Mouse (Mus musculus) kidney, adult 9 months (tissue): ENCODE data around the gene Lmx1a.
A peak's percentile ranks its signal among the peaks of the same experiment; 100 is the strongest.

Source experiments
- DNase-seq: peaks from one replicate; pipeline ENCODE4 v3.0.0; 2022

Gene Lmx1a

GRCm38 (mm10) chr1:167695910-167696459 is 6.9 kb downstream of the Lmx1a start:
- no peak for DNase-seq

- DNase-seq, result no peak
These were observed 10.7 kb downstream of the Lmx1a start for GRCm38 (mm10) chr1:167699706-167700105.

DNA sequence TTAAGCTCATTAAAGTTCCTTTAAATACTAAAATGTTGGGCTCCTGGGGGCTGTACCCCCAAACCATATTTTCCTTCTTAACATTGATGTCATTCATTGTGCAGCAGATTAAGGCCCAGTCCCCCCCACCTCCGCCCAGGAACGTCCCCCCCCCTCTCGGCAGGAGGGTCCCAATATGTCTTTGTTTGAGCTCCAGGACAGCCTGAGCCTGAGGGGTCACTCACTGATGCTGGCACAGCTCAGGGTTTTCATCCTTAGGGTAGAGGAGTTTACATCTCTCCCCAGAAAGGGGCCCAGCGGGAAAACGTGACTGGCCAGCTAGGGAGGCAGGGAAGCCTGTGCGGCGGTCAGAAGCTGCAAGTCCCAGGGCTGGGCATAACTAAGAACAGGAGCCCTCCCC is 11.2 kb downstream of the Lmx1a start:
- no peak for DNase-seq

- no peak for DNase-seq
These were observed 16.5 kb downstream of the Lmx1a start for GRCm38 (mm10) chr1:167705527-167705926.

- no peak for DNase-seq
These were observed 19.7 kb downstream of the Lmx1a start for GRCm38 (mm10) chr1:167708761-167709160.

DNA sequence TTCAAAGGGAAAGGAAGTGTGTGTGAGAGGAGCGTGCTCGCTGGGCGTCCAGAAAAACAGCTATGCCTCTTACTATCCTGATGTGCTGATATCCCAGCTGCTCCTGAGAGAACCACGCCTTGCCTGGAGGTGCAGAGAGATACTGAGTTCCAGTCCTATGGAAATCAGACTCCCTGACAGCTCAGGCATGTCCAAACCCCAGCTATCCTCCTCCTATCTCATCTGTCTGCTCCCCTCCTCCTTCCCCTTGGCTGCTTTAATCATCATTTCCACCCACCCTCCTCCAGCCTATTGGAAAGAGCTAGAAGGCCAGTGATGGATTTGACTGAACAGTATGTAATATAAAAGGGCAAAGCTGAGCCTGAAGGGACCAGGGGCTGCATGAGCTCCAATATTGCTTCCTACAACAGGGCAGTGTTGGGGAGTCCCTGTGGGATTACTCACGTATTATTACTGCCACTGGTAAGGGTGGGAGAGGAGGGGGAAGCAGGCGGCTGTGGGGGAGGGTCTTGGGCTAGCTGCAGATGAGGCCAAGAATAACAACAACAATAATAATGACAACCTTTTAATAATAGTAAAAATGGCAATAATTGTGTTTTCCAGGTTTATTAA is 26.8 kb downstream of the Lmx1a start:
- no peak for DNase-seq

- no peak for DNase-seq
These were observed 45.4 kb downstream of the Lmx1a start for GRCm38 (mm10) chr1:167734471-167734870.

- no peak for DNase-seq
These were observed 47.8 kb downstream of the Lmx1a start for GRCm38 (mm10) chr1:167736793-167737192.

DNA sequence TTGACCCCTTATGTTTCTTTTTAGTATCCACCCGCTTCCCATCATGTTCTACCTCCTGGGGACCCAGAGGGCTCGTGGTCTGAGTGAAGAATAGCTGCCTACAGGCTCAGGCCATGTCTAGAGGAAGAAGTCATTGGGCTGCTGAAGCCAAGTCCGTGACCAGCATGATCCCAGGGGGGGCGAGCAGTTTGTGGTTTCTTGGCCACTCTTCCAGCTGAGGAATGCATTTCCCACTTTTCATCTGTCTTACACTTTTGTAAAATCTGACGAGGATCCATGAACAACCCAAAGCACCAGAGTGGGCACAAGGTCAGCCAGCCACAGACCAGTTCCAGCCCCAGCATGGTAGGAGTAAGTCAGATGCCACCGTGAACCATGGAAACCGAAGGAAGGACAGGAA is 50.2 kb downstream of the Lmx1a start:
- DNase-seq, result no peak

- DNase-seq, result no peak
These were observed 57.6 kb downstream of the Lmx1a start for GRCm38 (mm10) chr1:167746676-167747075.

- DNase-seq, result peak; percentile 14
These were observed 63.6 kb downstream of the Lmx1a start for GRCm38 (mm10) chr1:167752661-167753060.

GRCm38 (mm10) chr1:167754085-167754484 is 65.0 kb downstream of the Lmx1a start:
- DNase-seq, result no peak

DNA sequence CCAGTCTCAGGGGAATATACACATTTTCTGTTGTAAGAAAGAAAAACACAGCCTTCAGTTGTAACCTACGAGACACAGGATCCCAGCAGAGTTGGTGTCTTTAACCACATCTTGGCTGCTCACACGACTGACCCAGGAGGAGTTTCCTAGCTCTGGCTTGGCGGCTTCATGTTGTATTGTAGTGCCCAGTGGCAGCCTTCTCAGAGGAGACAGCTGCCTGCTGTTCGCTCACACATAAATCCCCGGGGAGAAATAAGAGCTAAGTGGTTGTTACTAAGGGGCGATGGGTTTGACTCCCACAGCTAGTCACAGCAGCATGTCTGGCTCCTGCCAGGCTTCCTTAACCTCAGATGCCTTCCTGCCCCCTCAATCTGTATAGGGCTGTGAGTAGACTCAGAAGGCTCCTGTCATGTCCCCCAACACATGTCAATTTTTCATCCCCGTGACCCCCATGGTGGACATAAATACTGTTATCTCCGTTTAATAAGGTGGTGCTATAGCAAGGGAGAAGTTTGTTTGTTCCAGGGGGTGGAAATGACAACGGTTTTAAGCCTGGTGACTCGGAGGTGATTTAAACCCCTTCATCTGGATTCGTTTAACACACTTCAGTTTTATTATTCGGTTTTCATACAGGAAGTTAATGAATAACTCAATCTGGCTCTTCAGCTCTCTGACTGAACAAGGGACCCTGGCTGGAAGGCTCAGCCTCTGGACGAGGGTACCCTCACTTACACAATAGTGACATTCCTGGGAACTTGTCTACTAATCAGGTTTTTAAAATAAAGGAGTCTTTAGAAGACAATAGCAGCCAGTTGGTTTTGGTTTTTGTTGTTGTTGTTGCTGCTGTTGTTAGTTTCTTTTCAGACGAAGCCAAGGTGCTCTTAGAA is 65.8 kb downstream of the Lmx1a start:
- DNase-seq, result no peak

DNA sequence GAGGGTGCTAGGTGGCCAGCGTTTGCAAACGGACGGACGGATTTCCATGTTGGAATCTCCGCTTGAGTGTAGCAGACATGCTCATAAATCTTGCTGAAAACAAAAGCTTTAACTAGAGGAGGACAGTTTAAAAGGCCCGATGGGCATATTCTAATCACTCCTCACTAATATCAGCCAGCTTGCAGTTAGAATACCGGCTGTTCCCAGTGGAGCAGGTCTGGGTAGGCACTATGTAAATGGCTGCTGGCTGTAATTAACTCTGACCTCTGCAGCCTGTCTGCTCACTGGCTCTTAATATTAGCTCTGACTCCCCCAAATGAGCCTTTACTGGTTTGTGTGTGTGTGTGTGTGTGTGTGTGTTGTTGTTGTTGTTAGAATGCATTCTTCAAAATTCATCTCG is 69.2 kb downstream of the Lmx1a start:
- no peak for DNase-seq

GRCm38 (mm10) chr1:167760307-167760706 is 71.3 kb downstream of the Lmx1a start:
- no peak for DNase-seq

DNA sequence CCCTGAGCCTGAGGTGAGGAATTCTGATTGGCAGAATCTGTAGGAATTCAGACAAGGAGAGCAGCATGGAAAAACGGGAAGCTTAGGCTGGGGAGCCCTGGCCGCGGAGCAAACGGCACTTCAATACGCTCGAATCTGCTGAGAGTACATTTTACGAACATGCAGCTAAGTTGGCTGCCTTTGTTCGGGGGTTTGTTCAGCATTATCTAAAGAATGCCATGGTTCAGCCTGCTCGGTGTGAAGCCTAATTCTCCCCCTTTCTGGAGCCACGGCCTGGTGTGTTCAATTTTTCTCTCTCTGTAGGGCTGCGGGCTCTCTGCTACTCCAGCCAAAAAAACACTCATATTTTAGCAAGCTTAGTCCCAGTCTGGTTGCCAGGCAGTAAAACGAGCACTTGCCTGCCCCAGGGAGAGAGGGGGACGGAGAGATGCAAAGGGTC is 72.8 kb downstream of the Lmx1a start:
- DNase-seq, result no peak

GRCm38 (mm10) chr1:167766619-167767018 is 77.6 kb downstream of the Lmx1a start:
- no peak for DNase-seq

- DNase-seq, result no peak
These were observed 81.4 kb downstream of the Lmx1a start for GRCm38 (mm10) chr1:167770457-167770856.

DNA sequence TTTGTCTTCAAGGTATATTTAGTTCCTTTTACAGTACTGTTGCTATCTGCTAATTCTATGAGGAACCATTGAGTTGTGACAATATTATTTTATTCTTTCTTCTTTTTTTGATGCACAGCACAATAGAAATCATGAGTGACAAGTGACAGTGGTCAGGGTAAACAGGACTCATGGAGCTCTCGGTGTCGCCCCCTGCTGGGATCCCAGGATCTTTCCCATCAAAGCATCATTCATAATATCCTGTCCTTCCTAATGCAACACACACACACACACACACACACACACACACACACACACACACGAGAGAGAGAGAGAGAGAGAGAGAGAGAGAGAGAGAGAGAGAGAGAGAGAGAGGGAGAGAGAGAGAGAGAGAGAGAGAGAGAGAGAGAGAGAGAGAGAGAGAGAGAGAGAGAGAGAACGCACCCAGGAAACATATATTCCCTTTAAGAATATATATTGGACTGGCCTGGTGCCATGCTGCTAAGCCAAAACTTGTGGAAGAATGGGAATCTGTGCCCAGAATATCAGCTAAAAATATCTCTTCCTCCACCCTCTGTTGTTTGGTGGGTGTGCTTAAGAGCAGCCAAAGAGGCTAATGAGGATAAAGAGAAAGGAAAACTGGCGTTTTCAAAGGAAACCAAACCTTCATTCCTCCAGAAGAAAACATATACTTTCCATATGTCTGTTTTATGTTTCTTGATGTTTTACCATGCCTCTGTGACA is 90.9 kb downstream of the Lmx1a start:
- DNase-seq, result no peak

DNA sequence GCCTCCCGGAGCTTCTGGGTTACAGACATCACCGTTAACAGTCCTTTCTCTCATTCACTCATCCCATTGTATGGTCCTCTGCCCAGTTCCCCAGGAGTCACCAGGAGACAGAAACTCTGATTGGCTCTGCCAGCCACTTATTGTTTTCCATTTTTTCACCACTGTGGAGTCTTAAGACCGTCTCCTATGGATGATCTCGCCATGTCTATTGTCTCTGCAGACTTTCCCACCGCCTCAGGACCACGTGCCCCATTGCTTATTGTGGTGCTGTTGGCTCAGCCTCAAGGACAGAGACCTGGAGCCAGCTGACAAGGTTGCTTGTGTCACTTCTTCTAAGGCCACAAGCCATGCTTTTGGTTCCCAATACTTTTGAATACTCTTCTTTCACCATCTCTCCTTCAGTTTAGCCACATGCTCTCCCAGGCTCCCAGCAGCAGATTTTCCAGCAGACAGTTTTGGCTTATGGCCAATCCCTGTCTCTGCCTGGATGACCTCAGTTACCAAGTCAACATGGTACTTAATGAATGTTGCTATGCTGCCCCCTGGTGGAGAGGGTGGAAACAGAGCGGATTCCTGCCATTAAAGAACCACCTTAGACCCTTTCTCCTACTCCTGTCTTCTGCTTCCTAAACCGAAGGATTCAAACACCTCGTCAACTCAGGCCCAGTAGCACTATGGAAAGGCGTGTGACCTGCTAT is 92.9 kb downstream of the Lmx1a start:
- peak; percentile 82 for DNase-seq

DNA sequence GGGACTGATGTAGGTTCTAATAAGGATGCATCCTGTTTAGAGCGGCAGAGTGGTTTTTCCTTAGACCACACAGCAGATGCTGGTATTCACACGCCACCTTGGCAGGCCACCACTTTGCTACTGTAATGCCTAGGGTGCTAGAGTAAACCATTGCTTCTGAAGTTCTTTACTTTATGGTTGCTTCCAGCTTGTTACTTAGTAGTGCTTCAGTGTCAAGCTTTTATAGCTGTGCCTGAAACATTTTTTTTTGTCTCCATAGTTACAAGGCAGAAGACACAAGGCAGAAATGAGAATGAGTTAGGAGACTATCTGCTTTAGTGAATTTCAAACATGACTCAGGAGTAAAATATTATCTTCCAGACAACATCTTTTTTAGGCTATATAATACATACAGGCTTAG is 95.0 kb downstream of the Lmx1a start:
- DNase-seq, result no peak

GRCm38 (mm10) chr1:167788684-167789413 is 99.8 kb downstream of the Lmx1a start:
- DNase-seq, result no peak
